Mouse (Mus musculus) erythroblast, embryonic 14.5 days (primary cell): ENCODE measurements around the gene Rab37. TPM values are rescaled to one million over a fixed set of nuclear protein-coding genes. Genes with fewer than 3 reads are reported as not detected.

ENCODE experiments used
- H3K27me3 ChIP-seq: 2 replicates; pipeline ENCODE4 v1.6.1; 2012; ENCODE audit warnings: inconsistent platforms; ENCODE audit not compliant: control insufficient read depth
- H3K36me3 ChIP-seq: 2 replicates; pipeline ENCODE4 v1.6.1; 2012; ENCODE audit warnings: mild to moderate bottlenecking, inconsistent platforms; ENCODE audit not compliant: control insufficient read depth
- H3K4me1 ChIP-seq: 2 replicates; pipeline ENCODE4 v1.6.1; 2012; ENCODE audit warnings: inconsistent platforms; ENCODE audit not compliant: control insufficient read depth
- H3K4me3 ChIP-seq: replicated peaks from 2 replicates; pipeline ENCODE3; 2012; ENCODE audit warnings: moderate library complexity, mild to moderate bottlenecking, inconsistent platforms
- H3K9me3 ChIP-seq: 2 replicates; pipeline ENCODE4 v1.6.1; 2012; ENCODE audit warnings: low read length, inconsistent platforms, mixed read lengths; ENCODE audit not compliant: control insufficient read depth
- GATA1 ChIP-seq: IDR thresholded peaks from 2 replicates; pipeline ENCODE4 v1.6.1; 2012; ENCODE audit warnings: low read length, inconsistent platforms, mixed read lengths
- TAL1 ChIP-seq: IDR thresholded peaks from 3 replicates; pipeline ENCODE4 v1.6.1; 2012; ENCODE audit warnings: low read length, inconsistent platforms, mixed read lengths
- polyA plus RNA-seq: library from polyadenylated mRNA; stranded (reverse); fragments of >175 nt; gene quantifications from 2 replicates; pipeline ENCODE4 v1.2.3, GENCODE M21; 2012

Rab37 gene
- polyA plus RNA-seq, 1 experiment: 0.01 TPM

DNA sequence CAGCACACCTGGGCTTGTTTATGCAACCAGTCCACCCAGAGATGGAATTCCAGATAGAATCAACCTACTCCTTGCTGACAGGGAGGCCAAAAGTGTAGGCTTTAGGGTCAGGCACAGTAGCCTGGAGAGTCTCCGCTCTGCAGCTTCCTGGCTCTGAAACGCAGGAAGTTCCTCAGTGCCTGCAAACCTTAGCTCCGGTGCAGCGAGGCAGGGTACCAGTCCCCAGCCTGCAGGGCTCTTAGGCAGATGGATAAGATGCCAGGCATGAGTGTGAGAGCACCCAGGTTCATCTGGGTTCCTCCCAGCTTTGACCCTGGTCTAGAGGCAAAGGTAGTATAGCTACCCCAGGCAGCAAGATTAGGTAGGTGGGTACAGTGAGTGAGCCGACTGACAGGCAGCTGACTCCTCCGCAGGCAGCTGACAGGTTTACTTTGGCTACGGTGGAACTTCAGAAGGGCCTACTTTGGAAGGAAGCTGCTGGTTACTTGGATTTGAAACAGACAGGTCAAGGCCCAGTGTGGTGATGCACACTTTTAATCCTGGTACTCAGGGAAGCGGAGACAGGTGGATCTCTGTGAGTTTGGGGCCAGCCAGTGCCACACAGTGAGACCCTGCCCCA lies 76.5 kb downstream of the Rab37 start:
- Histone ChIP-seq H3K9me3 (no peaks in the 10 kb centered on the region), H3K27me3 (peaks cover 28% of the 10 kb centered on the region), H3K4me3 (no peak overlapping the region), H3K36me3 (peaks cover 3% of the 10 kb centered on the region; the same call in 1 of the 2 replicates), H3K4me1 (peaks cover 25% of the 10 kb centered on the region)
- TF ChIP-seq GATA1 (no peak), TAL1 (no peak)

- no peak overlapping the region for H3K4me3 ChIP-seq
- peaks cover 3% of the 10 kb centered on the region; the same call in 1 of the 2 replicates for H3K36me3 ChIP-seq
- TF ChIP-seq TAL1 (no peak), GATA1 (no peak)
- H3K9me3 ChIP-seq: no peaks in the 10 kb centered on the region
- H3K4me1 ChIP-seq: peaks cover 13% of the 10 kb centered on the region
- H3K27me3 ChIP-seq: peaks cover 15% of the 10 kb centered on the region
These were observed 78.2 kb downstream of the Rab37 start for GRCm38 (mm10) chr11:115169430-115169829.

GRCm38 (mm10) chr11:115171125-115171524 lies 79.9 kb downstream of the Rab37 start:
- peaks cover 3% of the 10 kb centered on the region; the same call in 1 of the 2 replicates for H3K36me3 ChIP-seq
- no peaks in the 10 kb centered on the region for H3K27me3 ChIP-seq
- no peaks in the 10 kb centered on the region for H3K9me3 ChIP-seq
- peaks cover 8% of the 10 kb centered on the region for H3K4me1 ChIP-seq
- no peak for TF ChIP-seq GATA1
- no peak for TF ChIP-seq TAL1
- H3K4me3 ChIP-seq: no peak overlapping the region

DNA sequence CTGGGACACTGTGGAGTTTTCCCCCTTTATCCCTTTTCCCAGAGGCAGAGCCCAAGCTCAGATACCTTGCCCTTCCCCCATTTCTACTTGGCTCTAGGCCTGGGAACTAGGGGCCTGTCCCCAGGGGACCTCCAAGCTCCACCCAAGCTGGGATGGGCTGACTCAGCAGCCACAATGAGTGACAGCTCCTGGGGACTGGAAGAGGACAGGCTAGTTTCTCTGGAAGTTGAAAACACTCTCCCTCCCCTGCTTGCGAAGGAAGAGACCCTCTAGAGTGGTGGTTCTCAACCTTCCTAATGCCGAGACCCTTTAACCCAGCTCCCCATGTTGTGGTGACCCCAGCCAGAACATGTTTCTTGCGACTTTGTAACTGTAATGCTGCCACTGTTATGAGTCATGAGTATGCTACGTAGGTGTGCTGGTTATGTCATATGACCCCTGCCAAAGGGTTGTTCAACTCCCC lies 81.6 kb downstream of the Rab37 start:
- H3K4me1 ChIP-seq: peaks cover 8% of the 10 kb centered on the region
- H3K9me3 ChIP-seq: no peaks in the 10 kb centered on the region
- no peak for TF ChIP-seq TAL1
- no peak for TF ChIP-seq GATA1
- peaks cover 7% of the 10 kb centered on the region; the same call in 1 of the 2 replicates for H3K36me3 ChIP-seq
- no peaks in the 10 kb centered on the region for H3K27me3 ChIP-seq
- H3K4me3 ChIP-seq: no peak overlapping the region

- Histone ChIP-seq H3K4me3 (no peak overlapping the region), H3K4me1 (peaks cover 8% of the 10 kb centered on the region), H3K36me3 (peaks cover 5% of the 10 kb centered on the region; the same call in 1 of the 2 replicates), H3K27me3 (no peaks in the 10 kb centered on the region), H3K9me3 (no peaks in the 10 kb centered on the region)
- TF ChIP-seq GATA1 (no peak), TAL1 (no peak)
These were observed 82.5 kb downstream of the Rab37 start for GRCm38 (mm10) chr11:115173549-115174339.

GRCm38 (mm10) chr11:115176399-115177190 lies 85.4 kb downstream of the Rab37 start:
- Histone ChIP-seq H3K9me3 (no peaks in the 10 kb centered on the region), H3K27me3 (no peaks in the 10 kb centered on the region), H3K36me3 (peaks cover 19% of the 10 kb centered on the region; the same call in 1 of the 2 replicates), H3K4me1 (peaks cover 8% of the 10 kb centered on the region), H3K4me3 (no peak overlapping the region)
- TF ChIP-seq GATA1: no peak
- no peak for TF ChIP-seq TAL1

GRCm38 (mm10) chr11:115177559-115178195 lies 86.4 kb downstream of the Rab37 start:
- TF ChIP-seq GATA1 (no peak), TAL1 (no peak)
- Histone ChIP-seq H3K4me3 (no peak overlapping the region), H3K9me3 (no peaks in the 10 kb centered on the region), H3K27me3 (no peaks in the 10 kb centered on the region), H3K36me3 (peaks cover 25% of the 10 kb centered on the region), H3K4me1 (peaks cover 8% of the 10 kb centered on the region)

- peaks cover 30% of the 10 kb centered on the region for H3K36me3 ChIP-seq
These were observed 87.5 kb downstream of the Rab37 start for GRCm38 (mm10) chr11:115178766-115179165.

More at GRCm38 (mm10) chr11:115178766-115179165, 87.5 kb downstream of the Rab37 start:
- Histone ChIP-seq H3K9me3 (no peaks in the 10 kb centered on the region), H3K4me3 (no peak overlapping the region), H3K4me1 (peaks cover 6% of the 10 kb centered on the region), H3K27me3 (no peaks in the 10 kb centered on the region)
- TF ChIP-seq TAL1 (no peak), GATA1 (no peak)
